Mouse (Mus musculus) stomach, postnatal 0 days (tissue): ENCODE data around the gene Aicda.

Source experiments
- CTCF ChIP-seq: IDR thresholded peaks from 2 replicates; pipeline ENCODE4 v1.5.1; 2016; ENCODE audit warnings: antibody characterized with exemption, low read depth, mild to moderate bottlenecking, moderate library complexity
- EP300 ChIP-seq: optimal IDR thresholded peaks from 2 replicates; pipeline ENCODE3; 2016; ENCODE audit warnings: antibody characterized with exemption

DNA sequence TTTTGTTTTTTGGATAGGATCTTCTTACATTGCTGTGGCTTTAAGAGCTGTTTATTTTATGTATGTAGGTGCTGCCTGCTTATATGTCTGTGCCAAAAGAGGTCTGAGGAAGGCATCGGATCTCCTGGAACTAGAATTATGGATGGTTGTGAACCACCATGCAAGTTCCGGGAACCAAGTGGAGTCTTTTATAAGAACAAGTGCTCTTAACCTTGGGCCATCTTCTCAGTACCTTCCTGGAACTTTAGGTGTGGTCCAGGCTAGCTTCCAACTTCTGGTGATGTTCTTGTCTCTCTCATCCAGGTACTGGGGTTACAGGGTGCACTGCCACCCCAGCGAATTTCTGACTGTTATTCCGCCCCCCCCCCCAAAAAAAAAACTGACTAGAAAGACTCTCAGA is 58.8 kb downstream of the Aicda start:
- TF ChIP-seq EP300 (no peak), CTCF (no peak)
